Mouse (Mus musculus): ENCODE data around the gene Gm42669.

DNA sequence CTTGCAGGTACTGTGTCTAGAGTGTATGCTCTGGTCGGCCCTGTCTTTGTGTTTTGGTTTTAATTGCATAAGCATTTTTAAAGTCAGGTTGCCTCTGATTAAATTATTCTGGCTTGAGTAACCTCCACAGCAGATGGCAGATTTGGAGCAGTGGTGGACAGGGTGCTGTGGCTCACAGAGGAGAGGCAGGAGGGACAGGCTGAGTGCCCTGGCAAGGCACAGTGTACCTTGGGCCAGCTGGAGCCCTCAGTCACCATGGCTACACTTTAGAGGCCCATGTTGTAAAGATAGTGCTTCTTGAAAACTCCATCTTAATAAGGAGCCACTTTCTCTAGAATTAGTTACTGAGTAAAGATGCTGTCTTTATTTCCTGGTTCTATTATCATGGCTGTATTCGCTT, 11.4 kb upstream of the Gm42669 start:
- TF ChIP-seq CTCF (IDR thresholded peaks at IDR 0.05; ENCODE audit: low read depth, low read length) (no peak), POLR2A (IDR thresholded peaks at IDR 0.05; ENCODE audit: extremely low read depth, insufficient read depth, low read length) (no peak)
